Mouse (Mus musculus): ENCODE data around the gene Plppr1. TPM values are rescaled to one million over a fixed set of nuclear protein-coding genes. Genes with fewer than 3 reads are reported as not detected.
"Not testable (repeated sequence)": the region's sequence is repeated elsewhere in the genome, so short reads cannot be mapped to it uniquely, and the experiment has no call there.

Gene Plppr1
- polyA plus RNA-seq, 1 experiment = not detected

DNA sequence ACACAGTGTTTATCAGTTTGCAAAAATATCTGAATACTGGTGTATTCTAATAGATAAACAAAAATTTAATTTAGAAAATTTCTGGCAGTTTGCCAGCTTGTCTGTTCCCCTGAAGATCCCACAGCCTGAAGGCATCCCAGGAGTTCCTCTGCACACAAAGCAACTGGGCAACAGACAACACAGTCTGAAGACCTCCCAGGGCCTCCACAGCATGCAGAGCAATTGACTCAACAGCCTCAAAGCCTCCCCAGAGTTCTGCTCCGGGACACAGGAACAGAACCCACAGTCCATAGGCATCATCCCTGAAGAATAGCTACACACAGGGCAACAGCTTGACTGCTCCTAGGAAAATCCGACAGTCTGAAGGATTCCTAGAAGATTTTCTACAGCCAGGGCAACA is 289.6 kb downstream of the Plppr1 start:
- Histone ChIP-seq H3K79me2 (ENCODE audit: control insufficient read depth, insufficient read depth) (no peaks in the 10 kb centered on the region), H3K4me3 (no peak overlapping the region), H3K36me3 (ENCODE audit: control insufficient read depth, insufficient read depth) (no peaks in the 10 kb centered on the region), H3K27me3 (ENCODE audit: control insufficient read depth, insufficient read depth, insufficient read length) (no peaks in the 10 kb centered on the region), H3ac (ENCODE audit: control insufficient read depth, insufficient read length) (no peak overlapping the region), H3K4me2 (ENCODE audit: low read depth) (no peak overlapping the region)
- TF ChIP-seq MYOD1 (IDR thresholded peaks at IDR 0.05; ENCODE audit: control insufficient read depth in 1 of 3, insufficient read length in 2 of 3, low read depth in 2 of 3) (no peak), POLR2AphosphoS2 (IDR thresholded peaks at IDR 0.05; ENCODE audit: insufficient read length, low read depth) (no peak), TCF3 (IDR thresholded peaks at IDR 0.05; ENCODE audit: insufficient read length, low read depth) (no peak), POLR2A (IDR thresholded peaks at IDR 0.05; ENCODE audit: insufficient read length, low read depth) (no peak), E2F4 (IDR thresholded peaks at IDR 0.05; ENCODE audit: insufficient read depth) (no peak), REST (IDR thresholded peaks at IDR 0.05; ENCODE audit: insufficient read depth, insufficient read length) (no peak), CEBPB (IDR thresholded peaks at IDR 0.05; ENCODE audit: insufficient read depth, poor library complexity, severe bottlenecking) (no peak), USF1 (IDR thresholded peaks at IDR 0.05; ENCODE audit: low read depth) (no peak), TCF12 (IDR thresholded peaks at IDR 0.05; ENCODE audit: insufficient read depth, poor library complexity, severe bottlenecking) (no peak), SRF (IDR thresholded peaks at IDR 0.05; ENCODE audit: control insufficient read depth, insufficient read length, low read depth) (no peak), MYOG (IDR thresholded peaks at IDR 0.05; ENCODE audit: control insufficient read depth in 1 of 3, insufficient read depth in 1 of 3, insufficient read length in 2 of 3, low read depth in 2 of 3) (no peak), MAX (IDR thresholded peaks at IDR 0.05; ENCODE audit: low read depth) (no peak)

DNA sequence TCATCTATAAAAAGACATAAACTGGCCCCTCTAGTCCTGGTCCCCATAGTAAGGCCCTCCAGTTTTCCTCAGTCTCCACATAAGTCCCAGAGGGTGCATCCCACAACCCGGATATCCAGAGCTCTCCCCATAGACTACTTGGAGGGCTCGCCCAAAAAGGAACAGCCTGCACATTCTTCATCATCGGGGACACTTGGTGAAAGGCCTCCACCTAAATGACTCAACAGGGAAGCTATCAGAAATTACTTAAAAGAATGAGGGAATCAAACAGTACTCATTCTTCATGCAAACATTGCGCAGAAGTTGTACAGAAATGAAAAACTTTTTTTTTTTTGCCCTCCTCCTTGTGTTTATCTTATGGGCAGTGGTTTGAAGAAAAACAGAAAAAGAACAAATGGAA is 291.4 kb downstream of the Plppr1 start:
- TF ChIP-seq POLR2AphosphoS2 (IDR thresholded peaks at IDR 0.05; ENCODE audit: insufficient read length, low read depth) (no peak), REST (IDR thresholded peaks at IDR 0.05; ENCODE audit: insufficient read depth, insufficient read length) (no peak), E2F4 (IDR thresholded peaks at IDR 0.05; ENCODE audit: insufficient read depth) (no peak), POLR2A (IDR thresholded peaks at IDR 0.05; ENCODE audit: insufficient read length, low read depth) (no peak), TCF3 (IDR thresholded peaks at IDR 0.05; ENCODE audit: insufficient read length, low read depth) (no peak), TCF12 (IDR thresholded peaks at IDR 0.05; ENCODE audit: insufficient read depth, poor library complexity, severe bottlenecking) (no peak), SRF (IDR thresholded peaks at IDR 0.05; ENCODE audit: control insufficient read depth, insufficient read length, low read depth) (no peak), MAX (IDR thresholded peaks at IDR 0.05; ENCODE audit: low read depth) (no peak), MYOG (IDR thresholded peaks at IDR 0.05; ENCODE audit: control insufficient read depth in 1 of 3, insufficient read depth in 1 of 3, insufficient read length in 2 of 3, low read depth in 2 of 3) (no peak), USF1 (IDR thresholded peaks at IDR 0.05; ENCODE audit: low read depth) (no peak), MYOD1 (IDR thresholded peaks at IDR 0.05; ENCODE audit: control insufficient read depth in 1 of 3, insufficient read length in 2 of 3, low read depth in 2 of 3) (no peak), CEBPB (IDR thresholded peaks at IDR 0.05; ENCODE audit: insufficient read depth, poor library complexity, severe bottlenecking) (no peak)

DNA sequence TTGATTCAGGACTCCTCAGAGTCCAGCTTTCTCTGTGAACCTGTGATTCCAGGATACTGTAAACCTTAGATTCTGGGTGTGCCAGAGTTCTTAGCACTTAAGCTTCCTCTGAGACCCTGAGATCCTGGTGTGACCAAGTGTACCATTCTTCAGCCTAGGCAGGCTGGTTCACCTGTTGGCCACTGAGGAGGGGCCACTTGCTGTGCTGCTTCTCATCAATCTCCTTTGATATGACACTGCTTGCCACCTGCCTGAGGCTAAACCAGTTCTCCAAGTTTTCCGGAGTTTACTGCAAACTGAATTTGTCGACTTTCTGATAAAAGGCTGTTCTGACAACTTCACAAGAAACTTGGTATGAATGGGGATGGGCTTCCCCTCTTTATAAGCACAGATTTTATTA is 298.0 kb downstream of the Plppr1 start:
- Histone ChIP-seq H3K79me2 (ENCODE audit: control insufficient read depth, insufficient read depth) (no peaks in the 10 kb centered on the region), H3K4me2 (ENCODE audit: low read depth) (no peak overlapping the region), H3K27me3 (ENCODE audit: control insufficient read depth, insufficient read depth, insufficient read length) (no peaks in the 10 kb centered on the region), H3K36me3 (ENCODE audit: control insufficient read depth, insufficient read depth) (no peaks in the 10 kb centered on the region), H3K4me3 (no peak overlapping the region), H3ac (ENCODE audit: control insufficient read depth, insufficient read length) (no peak overlapping the region)
- no peak for TF ChIP-seq SRF (IDR thresholded peaks at IDR 0.05; ENCODE audit: control insufficient read depth, insufficient read length, low read depth)
- TF ChIP-seq USF1 (IDR thresholded peaks at IDR 0.05; ENCODE audit: low read depth) = no peak
- no peak for TF ChIP-seq MYOG (IDR thresholded peaks at IDR 0.05; ENCODE audit: control insufficient read depth in 1 of 3, insufficient read depth in 1 of 3, insufficient read length in 2 of 3, low read depth in 2 of 3)
- no peak for TF ChIP-seq REST (IDR thresholded peaks at IDR 0.05; ENCODE audit: insufficient read depth, insufficient read length)
- no peak for TF ChIP-seq MYOD1 (IDR thresholded peaks at IDR 0.05; ENCODE audit: control insufficient read depth in 1 of 3, insufficient read length in 2 of 3, low read depth in 2 of 3)
- no peak for TF ChIP-seq POLR2A (IDR thresholded peaks at IDR 0.05; ENCODE audit: insufficient read length, low read depth)
- no peak for TF ChIP-seq MAX (IDR thresholded peaks at IDR 0.05; ENCODE audit: low read depth)
- TF ChIP-seq CEBPB (IDR thresholded peaks at IDR 0.05; ENCODE audit: insufficient read depth, poor library complexity, severe bottlenecking) = no peak
- no peak for TF ChIP-seq TCF3 (IDR thresholded peaks at IDR 0.05; ENCODE audit: insufficient read length, low read depth)
- TF ChIP-seq E2F4 (IDR thresholded peaks at IDR 0.05; ENCODE audit: insufficient read depth) = no peak
- no peak for TF ChIP-seq TCF12 (IDR thresholded peaks at IDR 0.05; ENCODE audit: insufficient read depth, poor library complexity, severe bottlenecking)
- TF ChIP-seq POLR2AphosphoS2 (IDR thresholded peaks at IDR 0.05; ENCODE audit: insufficient read length, low read depth) = no peak

More for the DNA sequence above, 291.4 kb downstream of the Plppr1 start:
- Histone ChIP-seq H3K79me2 (ENCODE audit: control insufficient read depth, insufficient read depth) (no peaks in the 10 kb centered on the region), H3K4me3 (no peak overlapping the region), H3K36me3 (ENCODE audit: control insufficient read depth, insufficient read depth) (no peaks in the 10 kb centered on the region), H3ac (ENCODE audit: control insufficient read depth, insufficient read length) (no peak overlapping the region), H3K27me3 (ENCODE audit: control insufficient read depth, insufficient read depth, insufficient read length) (no peaks in the 10 kb centered on the region), H3K4me2 (ENCODE audit: low read depth) (no peak overlapping the region)

DNA sequence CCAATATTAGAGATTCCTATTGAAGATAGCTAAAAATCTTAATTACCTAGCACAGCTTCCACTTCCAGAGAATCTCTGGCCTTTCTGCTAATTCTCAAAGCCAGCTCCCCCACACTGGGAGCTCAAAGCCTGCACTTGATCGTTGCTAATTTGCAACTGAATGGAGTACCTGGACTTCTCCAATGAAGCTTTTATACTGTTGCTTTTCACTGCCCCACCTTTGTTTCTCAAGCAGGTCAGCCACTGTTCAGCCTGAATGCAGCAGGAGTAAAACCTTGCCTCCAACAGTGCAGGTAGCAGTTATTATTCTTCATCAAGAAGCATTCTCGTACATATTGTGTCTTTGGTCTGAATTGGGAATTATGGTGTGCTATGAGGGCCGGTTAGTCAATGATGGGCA is 309.0 kb downstream of the Plppr1 start:
- not testable (repeated sequence) for H3K79me2 ChIP-seq (ENCODE audit: control insufficient read depth, insufficient read depth); H3K4me3 ChIP-seq; H3K4me2 ChIP-seq (ENCODE audit: low read depth); H3K36me3 ChIP-seq (ENCODE audit: control insufficient read depth, insufficient read depth); H3K27me3 ChIP-seq (ENCODE audit: control insufficient read depth, insufficient read depth, insufficient read length); H3ac ChIP-seq (ENCODE audit: control insufficient read depth, insufficient read length)

DNA sequence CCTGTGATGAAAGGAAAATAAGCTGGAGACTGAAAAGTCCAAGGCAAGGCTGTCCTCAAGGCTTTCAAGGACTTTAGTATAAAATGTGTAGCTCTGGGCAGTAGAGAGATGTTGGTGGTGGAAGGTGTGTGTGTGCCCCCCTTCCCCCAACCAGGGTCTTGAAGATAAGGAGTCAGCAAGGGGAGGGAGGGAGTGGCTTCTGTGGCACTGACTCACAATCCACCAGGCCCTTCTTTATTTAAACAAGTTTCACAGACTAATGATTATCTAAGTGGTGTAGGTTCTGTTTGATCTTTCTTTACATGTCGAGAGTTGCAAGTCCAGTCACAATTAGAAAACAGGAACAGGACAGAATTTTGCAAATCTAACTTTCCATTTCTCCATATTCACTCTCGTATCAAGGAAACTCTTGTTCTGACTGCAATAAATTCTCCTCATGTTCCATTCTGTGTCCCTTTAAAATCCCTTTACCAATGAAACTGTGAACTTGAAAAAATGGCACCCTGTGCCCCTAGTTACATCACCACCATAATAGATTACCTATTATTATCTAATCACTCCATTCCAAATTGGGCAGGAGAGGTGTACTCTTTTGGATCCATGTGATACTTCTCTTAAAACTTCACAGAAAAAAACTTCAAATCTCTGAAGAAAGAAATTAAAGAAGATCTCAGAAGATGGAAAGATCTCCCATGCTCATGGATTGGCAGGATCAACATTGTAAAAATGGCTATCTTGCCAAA is 324.7 kb downstream of the Plppr1 start:
- not testable (repeated sequence) for H3K27me3 ChIP-seq (ENCODE audit: control insufficient read depth, insufficient read depth, insufficient read length); H3K79me2 ChIP-seq (ENCODE audit: control insufficient read depth, insufficient read depth); H3ac ChIP-seq (ENCODE audit: control insufficient read depth, insufficient read length); H3K4me2 ChIP-seq (ENCODE audit: low read depth); H3K36me3 ChIP-seq (ENCODE audit: control insufficient read depth, insufficient read depth); H3K4me3 ChIP-seq
